Mouse (Mus musculus) adrenal gland, adult (tissue): Measurements from ENCODE around the gene Kif17.

Source experiments
- DNase-seq, 2 experiments: peaks; one replicate each; pipeline ENCODE4 v3.0.0; 2022 to 2023; ENCODE audit warnings: low spot score in 1 of 2; ENCODE audit not compliant: inconsistent age in 2 of 2

The Kif17 gene

DNA sequence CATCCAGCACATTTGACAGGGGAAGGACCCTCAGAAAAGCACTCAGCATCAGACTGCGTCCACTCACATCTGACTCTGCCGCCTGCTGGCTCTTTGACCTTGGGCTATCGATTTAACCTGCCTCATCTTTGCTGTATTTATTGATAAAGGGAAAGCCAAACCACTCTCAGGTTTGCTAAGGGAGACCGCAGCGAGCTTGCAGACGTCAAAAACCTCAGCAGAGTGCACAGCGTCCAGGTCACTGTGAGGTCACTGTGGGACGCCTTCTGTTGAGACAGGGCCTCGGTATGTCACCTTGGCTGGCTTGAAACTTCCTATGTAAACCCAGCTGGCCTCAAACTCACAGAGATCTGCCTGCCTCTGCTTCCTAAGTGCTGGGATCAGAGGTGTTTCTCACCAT lies 87.1 kb downstream of the Kif17 start:
- no peak for DNase-seq

DNA sequence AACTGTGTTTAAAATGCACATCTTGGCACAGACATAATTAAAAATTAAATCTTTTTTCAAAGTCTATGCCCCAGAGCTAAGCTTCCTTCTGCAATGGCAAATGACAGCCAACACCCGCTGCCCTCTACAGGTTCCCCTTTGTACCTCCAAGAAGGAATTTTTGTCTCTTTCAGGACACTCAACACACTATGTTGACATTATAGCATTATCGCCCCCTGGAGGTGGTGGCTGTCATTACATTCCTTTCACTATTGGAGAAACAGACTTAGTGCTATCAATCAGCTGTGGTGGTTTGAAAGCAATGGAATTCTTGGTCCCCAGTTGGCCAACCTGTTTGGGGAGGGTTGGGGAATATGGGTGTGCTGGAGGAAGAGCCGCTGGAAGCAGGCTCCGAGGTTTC lies 89.7 kb downstream of the Kif17 start:
- DNase-seq, result peak in 1 of 2 experiments; percentile 84

DNA sequence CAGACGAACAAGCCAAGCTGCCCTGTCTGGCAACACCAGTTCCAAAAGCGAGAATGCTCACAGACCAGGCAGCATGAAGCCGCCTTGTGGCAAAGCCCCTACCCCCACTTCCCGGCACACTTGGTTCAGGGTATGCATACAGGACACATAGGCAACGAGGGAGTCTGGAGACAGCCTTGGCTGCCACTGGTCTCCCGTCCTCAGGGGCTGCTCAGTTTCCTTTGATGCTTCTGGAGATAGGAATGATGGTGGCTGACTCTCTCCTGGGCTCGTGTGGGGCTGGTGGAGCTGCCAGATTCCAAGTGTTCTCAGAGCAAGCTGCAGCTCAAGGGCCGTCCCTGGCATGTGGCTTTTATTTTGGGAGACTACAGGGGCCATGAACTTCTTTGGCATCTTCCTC lies 91.2 kb downstream of the Kif17 start:
- no peak for DNase-seq

DNA sequence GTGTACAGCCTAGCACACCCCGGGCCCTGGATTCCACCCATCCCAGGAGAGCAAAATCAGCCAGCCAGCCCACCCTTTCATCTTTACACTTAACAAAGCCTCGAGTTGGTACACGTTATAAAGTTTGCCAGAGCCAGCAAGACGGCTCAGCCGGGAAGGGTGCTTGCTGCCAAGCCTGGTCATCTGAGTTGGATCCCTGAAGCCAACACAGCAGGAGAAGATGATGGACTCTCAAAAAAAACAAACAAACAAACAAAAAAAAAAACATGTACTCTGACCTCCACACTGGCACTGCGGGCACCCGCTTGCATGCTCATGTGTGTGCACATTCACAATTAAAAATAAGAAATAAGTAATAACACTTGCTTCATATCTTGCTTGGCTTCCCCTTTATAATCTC lies 91.8 kb downstream of the Kif17 start:
- no peak for DNase-seq

DNA sequence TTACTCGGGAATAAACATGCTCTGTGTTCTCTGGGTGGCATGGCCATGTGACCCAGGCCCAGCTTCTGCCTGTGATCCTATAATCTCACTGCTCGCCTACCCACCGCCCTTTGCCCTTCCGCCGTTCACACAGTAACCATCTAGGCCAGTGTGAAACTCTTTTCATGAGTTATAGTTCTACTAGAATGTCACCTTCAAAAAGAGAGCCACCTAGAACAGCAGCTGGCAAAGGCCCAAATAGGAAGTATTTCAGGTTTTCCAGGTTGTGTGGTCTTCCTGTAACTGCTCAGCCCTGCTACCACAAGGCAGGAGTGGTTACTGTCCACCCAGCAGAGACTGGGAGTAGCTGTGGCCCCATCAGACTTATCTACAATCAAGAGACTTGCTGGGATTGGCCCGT lies 92.5 kb downstream of the Kif17 start:
- no peak for DNase-seq

DNA sequence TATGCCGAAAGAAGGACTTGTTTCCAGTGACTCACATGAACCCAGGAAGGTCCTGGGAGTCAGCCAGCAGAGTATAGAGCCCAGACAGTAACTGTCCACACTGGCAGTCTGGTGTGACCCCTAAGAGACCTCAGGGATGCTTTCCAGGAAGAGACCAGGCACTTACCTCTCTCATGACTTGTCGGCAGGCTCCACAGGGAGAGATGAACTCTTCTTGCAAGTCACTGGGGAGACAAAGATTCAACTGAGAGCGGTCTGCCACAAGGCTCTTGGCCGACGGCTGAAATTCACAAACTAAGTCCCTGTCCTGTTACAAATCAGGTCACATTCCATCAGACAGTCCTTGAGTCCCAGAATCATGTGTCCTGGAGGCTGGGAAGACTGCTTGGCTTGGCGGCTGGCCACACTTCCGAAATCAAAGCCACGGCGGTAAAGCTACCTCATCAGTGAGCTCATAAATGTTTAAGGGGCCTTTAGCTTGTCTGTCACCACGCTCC lies 93.2 kb downstream of the Kif17 start:
- DNase-seq, result peak; percentile 86 to 93

DNA sequence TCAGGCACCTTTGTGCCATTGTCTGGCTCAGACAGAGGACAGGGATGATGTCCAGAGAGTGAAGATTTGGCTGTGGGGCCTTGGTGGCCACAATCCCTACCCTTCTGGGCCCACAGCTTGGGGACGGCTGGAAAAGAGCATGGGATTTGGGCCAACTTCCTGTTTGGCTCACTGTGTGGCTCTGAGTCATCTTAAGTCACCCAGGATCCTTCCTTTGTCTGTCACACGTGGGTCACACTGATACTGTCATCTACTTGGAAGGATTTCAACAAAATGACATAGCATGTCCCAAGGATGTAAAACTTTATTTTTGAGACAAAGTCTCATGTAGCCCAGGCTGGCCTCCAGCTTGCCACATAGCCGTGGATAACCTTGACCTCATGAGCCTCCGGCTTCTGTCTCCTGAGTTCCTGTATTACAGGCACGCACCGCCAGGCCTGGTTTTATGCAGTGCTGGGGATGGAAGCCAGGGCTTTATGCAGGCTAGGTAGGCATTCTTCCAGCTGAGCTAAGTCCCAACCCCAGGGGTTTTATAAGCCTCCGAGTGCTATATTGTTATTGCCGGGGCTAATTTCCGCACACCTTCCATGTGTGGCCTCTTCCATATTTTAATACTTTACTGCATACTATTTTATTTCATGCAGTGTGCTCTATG lies 94.8 kb downstream of the Kif17 start:
- DNase-seq, result peak; percentile 77 to 91

DNA sequence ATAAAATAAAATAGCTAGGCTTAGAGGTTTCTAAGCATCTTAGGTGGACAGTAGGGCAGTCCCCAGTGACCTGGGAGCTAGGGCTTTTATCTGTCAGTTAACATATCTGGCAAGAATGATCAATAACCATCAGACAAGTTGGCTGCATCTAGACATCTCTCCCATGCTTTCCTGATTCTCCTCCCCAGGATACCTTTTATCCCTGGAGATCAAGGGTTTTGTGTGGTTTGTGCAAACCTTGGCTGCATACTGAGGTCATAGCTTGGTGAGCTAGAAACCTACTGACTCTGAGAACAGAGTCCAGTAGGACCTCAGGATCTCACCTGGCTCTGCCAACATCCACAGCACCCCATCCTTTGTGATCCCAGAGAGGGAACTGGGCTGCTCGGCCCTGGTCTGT lies 97.0 kb downstream of the Kif17 start:
- DNase-seq, result no peak

DNA sequence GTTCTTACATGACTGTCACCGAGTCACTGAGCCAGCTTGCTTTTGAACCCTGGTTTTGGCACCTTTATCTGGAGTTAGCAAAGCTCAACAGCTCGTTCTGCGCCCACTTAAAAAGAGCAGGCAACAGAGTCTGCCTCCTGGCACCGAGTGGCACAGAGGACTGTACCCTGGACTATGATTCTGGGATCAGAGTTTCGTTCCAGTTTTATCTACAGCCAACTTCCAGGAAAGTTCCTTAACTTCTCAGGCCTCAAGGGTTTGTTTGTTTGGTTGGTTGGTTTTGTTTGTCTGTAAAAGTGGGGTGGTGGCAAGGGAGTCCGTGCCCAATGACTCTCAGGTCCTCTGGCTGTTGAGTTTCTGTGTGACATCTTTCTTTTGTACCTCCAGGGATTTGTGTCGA lies 98.5 kb downstream of the Kif17 start:
- no peak for DNase-seq
